Mouse (Mus musculus) embryonic facial prominence, embryonic 15.5 days (tissue): ENCODE data around the gene Gm5773. TPM values are rescaled to one million over a fixed set of nuclear protein-coding genes. Genes with fewer than 3 reads are reported as not detected.
"Not testable (repeated sequence)": the region's sequence is repeated elsewhere in the genome, so short reads cannot be mapped to it uniquely, and the experiment has no call there.

ENCODE experiments used
- ATAC-seq: fragments of 200-750 bp; cut with Nextera tagmentation; 2 replicates; pipeline ENCODE4 v1.8.0; 2017; ENCODE audit warnings: low read depth, moderate TSS enrichment; ENCODE audit not compliant: insufficient number of reproducible peaks, low FRiP score, low TSS enrichment
- H3K27ac ChIP-seq: fragments of 300-500 bp; sonication (generic); replicated peaks from 2 replicates; pipeline ENCODE4 v1.5.1; 2015; ENCODE audit warnings: mild to moderate bottlenecking, inconsistent platforms
- H3K27me3 ChIP-seq: fragments of 300-500 bp; sonication (generic); 2 replicates; pipeline ENCODE4 v1.6.1; 2015; ENCODE audit warnings: inconsistent platforms
- H3K36me3 ChIP-seq: fragments of 300-500 bp; sonication (generic); 2 replicates; pipeline ENCODE4 v1.6.1; 2015; ENCODE audit warnings: mild to moderate bottlenecking, inconsistent platforms
- H3K4me1 ChIP-seq: fragments of 300-500 bp; sonication (generic); 2 replicates; pipeline ENCODE4 v1.6.1; 2015; ENCODE audit warnings: inconsistent platforms
- H3K4me2 ChIP-seq: fragments of 300-500 bp; sonication (generic); replicated peaks from 2 replicates; pipeline ENCODE4 v1.6.1; 2015; ENCODE audit warnings: mild to moderate bottlenecking, inconsistent platforms
- H3K4me3 ChIP-seq: fragments of 300-500 bp; sonication (generic); replicated peaks from 2 replicates; pipeline ENCODE4 v1.5.1; 2015; ENCODE audit warnings: mild to moderate bottlenecking, inconsistent platforms
- H3K9ac ChIP-seq: fragments of 300-500 bp; sonication (generic); 2 replicates; pipeline ENCODE4 v1.6.1; 2015; ENCODE audit warnings: inconsistent platforms
- H3K9me3 ChIP-seq: fragments of 300-500 bp; sonication (generic); replicated peaks from 2 replicates; pipeline ENCODE4 v1.6.1; 2016; ENCODE audit warnings: inconsistent platforms
- WGBS: fragments of 180-500 bp; shearing (Covaris S2); methylation state at CpG from one replicate; pipeline ENCODE4 v1.1.7; 2015; 5-methylcytosine and 5-hydroxymethylcytosine counted together
- polyA plus RNA-seq: library from polyadenylated mRNA; unstranded; fragments of >200 nt; fragmentation: Nextera tagmentation; extraction: Ambion mirVana; gene quantifications from 2 replicates; pipeline ENCODE4 v1.2.1, GENCODE M21; 2015

The Gm5773 gene
- not detected in 2 replicates for polyA plus RNA-seq

DNA sequence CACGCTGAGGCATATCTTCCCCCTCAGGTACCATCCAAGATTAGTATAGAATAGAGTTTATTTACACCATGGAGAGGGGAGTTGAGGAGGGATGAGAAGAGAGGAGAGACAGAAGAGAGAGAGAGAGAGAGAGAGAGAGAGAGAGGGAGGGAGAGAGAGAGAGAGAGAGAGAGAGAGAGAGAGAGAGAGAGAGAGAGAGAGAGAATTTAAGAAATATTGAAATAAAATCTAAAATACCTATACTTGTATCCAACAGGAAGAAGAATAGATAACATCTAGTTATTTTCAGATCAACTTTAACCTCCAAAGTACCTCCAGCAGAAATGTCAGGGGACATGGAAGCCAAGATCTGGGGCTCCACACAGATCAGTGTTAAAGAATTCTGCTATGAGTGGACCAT is at the start of gene Gm5773:
TSS of gene Gm5773 (plus strand) at position 301 of the 400 bp plus-strand sequence.
- not testable (repeated sequence) for H3K27me3 ChIP-seq, H3K4me1 ChIP-seq, ATAC-seq, H3K27ac ChIP-seq, H3K4me2 ChIP-seq, H3K9ac ChIP-seq, H3K9me3 ChIP-seq, H3K4me3 ChIP-seq, H3K36me3 ChIP-seq
- WGBS: 70% methylated on average over 1 of the region's 1 CpGs

DNA sequence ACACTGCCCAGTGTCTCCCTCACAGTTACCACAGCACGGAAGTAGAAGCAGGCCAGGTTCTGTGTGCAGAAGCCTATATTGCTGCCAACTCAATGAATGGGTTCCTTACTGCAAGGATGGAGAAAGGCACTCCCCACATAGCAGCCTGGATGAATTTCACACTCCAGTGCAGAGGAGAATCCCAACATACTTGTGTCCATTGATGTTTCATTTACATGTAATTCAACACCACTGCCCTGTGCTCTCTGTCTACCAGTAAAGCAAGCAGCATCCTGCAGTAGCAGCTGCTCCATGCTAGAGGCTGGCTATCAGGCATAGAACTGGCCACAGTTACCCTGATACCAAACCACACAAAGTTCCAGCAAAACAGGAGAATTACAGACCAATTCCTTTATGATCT is 27.3 kb upstream of the Gm5773 start:
- H3K9ac ChIP-seq, ATAC-seq, H3K4me3 ChIP-seq, H3K27me3 ChIP-seq, H3K4me1 ChIP-seq, H3K36me3 ChIP-seq, H3K4me2 ChIP-seq, H3K9me3 ChIP-seq, H3K27ac ChIP-seq: not testable (repeated sequence)
- 79% methylated on average over 1 of the region's 1 CpGs for WGBS

DNA sequence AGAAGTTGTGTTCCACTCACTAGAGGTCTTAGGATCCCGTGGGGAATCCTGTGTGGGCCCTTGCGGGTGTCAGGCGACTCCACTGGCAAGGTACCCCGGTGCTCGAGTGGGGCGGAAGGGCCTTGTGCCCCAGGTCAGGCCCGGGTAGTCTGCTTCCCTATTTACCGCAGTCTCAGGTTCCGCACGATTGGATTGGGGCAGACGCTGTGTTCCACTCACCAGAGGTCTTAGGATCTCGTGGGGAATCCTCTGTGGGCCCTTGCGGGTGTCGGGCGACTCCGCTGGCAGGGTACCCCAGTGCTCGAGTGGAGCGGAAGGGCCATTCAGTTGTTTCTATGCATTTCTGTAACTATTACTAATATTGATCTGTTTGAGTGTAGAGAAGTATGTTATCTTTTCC is 18.8 kb upstream of the Gm5773 start:
- not testable (repeated sequence) for H3K36me3 ChIP-seq, H3K9ac ChIP-seq, H3K27me3 ChIP-seq, H3K4me1 ChIP-seq, H3K4me2 ChIP-seq, H3K4me3 ChIP-seq, H3K9me3 ChIP-seq, H3K27ac ChIP-seq, ATAC-seq
- WGBS: 93% methylated on average over 18 of the region's 18 CpGs

DNA sequence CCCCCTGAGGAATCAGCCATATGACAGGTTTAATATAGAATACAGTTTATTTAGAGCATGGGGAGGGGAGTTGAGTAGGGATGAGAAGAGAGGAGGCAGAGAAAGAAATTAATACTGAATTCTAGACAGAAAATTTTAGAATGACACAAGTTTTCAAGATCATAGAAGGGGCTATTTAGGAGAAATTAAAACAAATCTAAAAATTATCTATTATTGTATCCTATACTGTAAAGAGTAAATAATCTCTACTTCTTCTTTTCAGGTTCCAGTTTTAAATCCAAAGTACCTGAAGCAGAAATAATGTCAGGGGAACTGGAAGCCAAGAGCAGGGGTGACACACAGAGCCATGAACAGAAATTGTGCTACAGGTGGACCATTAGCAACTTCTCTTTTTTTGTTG is 23.3 kb downstream of the Gm5773 start, which contains the start of gene Tdpoz4:
TSS of gene Tdpoz4 (plus strand) at position 301 of the 400 bp plus-strand sequence.
- not testable (repeated sequence) for H3K9ac ChIP-seq, H3K9me3 ChIP-seq, ATAC-seq, H3K4me3 ChIP-seq, H3K27me3 ChIP-seq, H3K4me1 ChIP-seq, H3K4me2 ChIP-seq, H3K36me3 ChIP-seq, H3K27ac ChIP-seq

DNA sequence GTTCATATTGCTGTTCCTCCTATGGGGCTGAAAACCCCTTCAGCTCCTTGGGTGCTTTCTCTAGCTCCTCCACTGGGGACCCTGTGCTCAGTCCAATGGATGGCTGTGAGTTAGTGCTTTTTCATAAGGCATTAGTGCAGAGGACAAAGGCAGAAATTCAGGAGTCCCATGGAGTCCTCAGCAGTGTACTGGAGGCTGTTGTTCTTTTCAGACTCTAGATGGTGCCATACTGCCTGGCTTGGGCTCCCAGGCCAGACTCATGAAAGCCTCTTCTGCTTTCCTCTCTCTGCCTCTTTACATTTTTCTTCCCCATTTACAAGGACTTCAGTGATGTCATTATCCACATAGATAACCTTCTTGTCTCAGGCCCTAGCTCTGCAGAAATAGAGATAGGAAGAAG is 40.5 kb downstream of the Gm5773 start:
- not testable (repeated sequence) for H3K27me3 ChIP-seq, H3K9ac ChIP-seq, H3K4me3 ChIP-seq, H3K36me3 ChIP-seq, ATAC-seq, H3K4me2 ChIP-seq, H3K4me1 ChIP-seq, H3K9me3 ChIP-seq, H3K27ac ChIP-seq

Other genes with a start within 250 kb of the Gm5773 start
- 700 and 709 TPM in 2 replicates for gene S100a10, start 217.9 kb upstream of the Gm5773 start, polyA plus RNA-seq
- not detected in 2 replicates for gene Tdpoz2, start 120.3 kb upstream of the Gm5773 start, polyA plus RNA-seq
- gene Tdpoz1, start 96.7 kb upstream of the Gm5773 start, polyA plus RNA-seq: not detected in 2 replicates
- gene Gm37596, start 79.9 kb upstream of the Gm5773 start, polyA plus RNA-seq: not detected in 2 replicates
- not detected in 2 replicates for gene Tdpoz4, start 23.4 kb downstream of the Gm5773 start, polyA plus RNA-seq
- gene Tdpoz3, start 53.0 kb downstream of the Gm5773 start, polyA plus RNA-seq: not detected in 2 replicates
- gene Gm9117, start 170.5 kb downstream of the Gm5773 start, polyA plus RNA-seq: not detected in 2 replicates
- not detected in 2 replicates for gene Tdpoz5, start 188.3 kb downstream of the Gm5773 start, polyA plus RNA-seq